Mouse (Mus musculus) brain, embryonic 18.5 days (tissue): ENCODE measurements around the gene Apol7a.

Source experiments
- DNase-seq: peaks from one replicate; pipeline ENCODE4 v3.0.0-alpha.2; 2012; ENCODE audit warnings: low read depth, low spot score

Gene Apol7a

GRCm38 (mm10) chr15:77348146-77348545, 50.8 kb downstream of the Apol7a start:
- DNase-seq, result no peak

GRCm38 (mm10) chr15:77344127-77345125, 54.5 kb downstream of the Apol7a start:
- DNase-seq, result no peak

- no peak for DNase-seq
Observed at GRCm38 (mm10) chr15:77343527-77344091, 55.3 kb downstream of the Apol7a start.

- no peak for DNase-seq
Observed at GRCm38 (mm10) chr15:77342962-77343526, 55.9 kb downstream of the Apol7a start.

GRCm38 (mm10) chr15:77342005-77342404, 56.9 kb downstream of the Apol7a start:
- no peak for DNase-seq

- DNase-seq, result no peak
Observed at GRCm38 (mm10) chr15:77340581-77340980, 58.3 kb downstream of the Apol7a start.

- no peak for DNase-seq
Observed at GRCm38 (mm10) chr15:77338924-77339429, 59.9 kb downstream of the Apol7a start.

- DNase-seq, result no peak
Observed at GRCm38 (mm10) chr15:77338451-77338850, 60.5 kb downstream of the Apol7a start.
